Mouse (Mus musculus) erythroid progenitor cell, adult 5-6 weeks (primary cell): ENCODE data around the gene Itpr2. TPM values are rescaled to one million over a fixed set of nuclear protein-coding genes. Genes with fewer than 3 reads are reported as not detected.
A peak's percentile ranks its signal among the peaks of the same experiment; 100 is the strongest.

Experiments used
- ATAC-seq: replicated peaks from 2 replicates; pipeline ENCODE4 v1.8.0; 2016; ENCODE audit warnings: moderate number of reproducible peaks, mild to moderate bottlenecking, moderate TSS enrichment, inconsistent platforms; ENCODE audit not compliant: poor library complexity, low FRiP score, severe bottlenecking
- total RNA-seq, 2 experiments: library from RNA; stranded (forward) in 1 of 2; stranded (reverse) in 1 of 2; fragments of 150-400 nt in 1 of 2; fragments of 186-747, 209-891 nt in 1 of 2; gene quantifications; 2 replicates each; pipeline versions ENCODE4 v1.2.3 to v1.2.4; 2015 to 2017; ENCODE audit warnings: low replicate concordance in 2 of 2

Gene Itpr2
- total RNA-seq, 2 experiments from 2014 or later: 5.1 to 7.1 TPM

DNA sequence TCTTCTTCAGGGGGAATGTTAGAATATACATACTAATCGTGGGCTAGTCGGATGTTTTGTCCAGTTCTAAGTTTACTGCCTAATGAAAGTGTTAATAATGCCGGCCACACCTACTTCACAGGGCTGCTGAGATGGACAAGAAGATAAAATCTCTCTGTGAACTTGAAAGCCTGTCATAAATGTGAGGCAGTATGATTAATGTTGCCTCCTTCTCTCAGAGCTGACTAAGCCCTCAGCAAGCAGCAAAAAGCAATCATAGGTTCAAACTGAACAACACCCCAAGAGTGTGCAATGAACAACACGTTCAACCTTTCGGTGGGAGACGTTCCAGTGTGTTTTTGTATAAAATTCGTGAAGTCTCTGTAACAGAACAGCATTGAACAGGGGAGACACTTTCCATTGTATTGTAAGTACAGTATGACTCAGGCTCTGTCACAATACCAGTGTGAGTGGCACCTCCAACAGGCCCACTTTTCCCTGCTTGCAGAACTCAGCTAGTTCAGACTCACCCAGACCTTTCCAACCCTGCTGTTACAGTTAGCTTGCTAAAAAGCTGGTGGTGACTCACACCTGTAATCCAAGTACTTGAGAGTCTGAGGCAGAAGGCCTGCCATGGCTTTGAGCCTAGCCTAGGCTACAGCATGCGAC is 69.7 kb downstream of the Itpr2 start:
- ATAC-seq: no peak

DNA sequence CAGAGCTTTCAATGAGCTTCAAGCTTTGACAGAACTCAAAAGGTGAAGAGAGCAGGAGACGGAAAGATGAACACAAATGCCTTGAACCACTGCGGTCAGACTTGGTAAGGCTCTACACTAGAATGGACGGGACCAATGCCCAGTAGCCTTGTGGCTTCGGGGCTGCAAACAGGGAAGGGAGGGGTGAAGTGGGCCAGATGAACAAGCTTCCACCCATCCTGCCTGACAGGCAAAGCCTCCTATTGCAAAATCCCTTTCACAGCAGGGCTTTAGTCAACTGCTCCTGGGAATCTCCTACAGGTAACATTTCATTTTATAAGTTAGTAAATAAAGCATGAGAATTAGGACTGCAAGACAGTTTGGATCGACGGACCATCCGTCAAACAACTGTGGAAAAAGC is 70.2 kb downstream of the Itpr2 start:
- no peak for ATAC-seq

DNA sequence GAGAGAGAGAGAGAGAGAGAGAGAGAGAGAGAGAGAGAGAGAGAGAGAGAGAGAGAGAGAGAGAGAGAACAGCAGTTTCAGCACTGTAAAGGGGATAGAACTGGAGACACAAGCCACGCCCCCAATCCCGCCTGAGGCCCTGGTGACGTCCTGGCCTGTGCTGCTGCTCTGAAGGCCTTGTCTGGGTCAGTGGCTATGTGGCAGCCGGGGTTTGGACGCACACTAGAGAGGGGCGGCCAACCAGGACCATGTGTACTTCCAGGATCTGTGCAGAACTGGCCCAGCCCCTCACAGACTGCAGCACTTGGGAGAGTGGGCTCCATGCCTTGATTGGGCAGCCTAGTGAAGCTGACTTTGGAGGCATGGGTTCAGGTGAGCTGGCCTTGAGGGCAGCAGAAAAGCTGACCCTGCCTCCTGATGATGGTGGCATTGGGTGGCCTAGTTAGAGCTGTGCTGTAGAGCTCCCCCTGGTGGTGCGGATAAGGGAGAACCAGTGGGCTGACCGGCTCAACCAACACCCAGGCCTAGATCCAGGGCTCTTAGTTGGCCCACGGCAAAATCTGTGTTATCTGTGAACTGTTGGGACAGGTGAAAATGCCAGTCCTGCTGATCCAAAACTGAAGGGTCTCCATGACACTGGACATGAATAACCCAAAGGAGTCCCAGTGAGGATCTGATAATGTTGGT is 72.2 kb downstream of the Itpr2 start:
- peak; percentile 82 for ATAC-seq

DNA sequence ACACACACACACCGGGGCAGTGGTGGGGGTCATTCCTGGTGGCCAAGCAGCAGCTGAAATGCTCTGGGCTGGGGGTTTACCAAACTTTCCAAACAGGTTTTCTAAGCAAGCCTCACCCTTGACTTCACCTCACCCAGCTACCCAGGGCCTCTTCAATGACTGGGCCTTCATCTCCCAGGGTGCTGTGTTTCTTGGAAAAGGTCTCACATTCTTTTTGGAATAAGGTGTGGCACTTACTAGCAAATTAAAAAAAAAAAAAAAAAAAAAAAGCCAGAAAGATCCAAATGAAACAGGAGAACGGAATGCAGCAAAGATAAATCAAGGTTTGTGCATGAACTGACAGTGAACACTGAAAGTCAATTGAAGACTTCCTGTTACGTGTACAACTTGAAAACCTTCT is 77.2 kb downstream of the Itpr2 start:
- no peak for ATAC-seq

DNA sequence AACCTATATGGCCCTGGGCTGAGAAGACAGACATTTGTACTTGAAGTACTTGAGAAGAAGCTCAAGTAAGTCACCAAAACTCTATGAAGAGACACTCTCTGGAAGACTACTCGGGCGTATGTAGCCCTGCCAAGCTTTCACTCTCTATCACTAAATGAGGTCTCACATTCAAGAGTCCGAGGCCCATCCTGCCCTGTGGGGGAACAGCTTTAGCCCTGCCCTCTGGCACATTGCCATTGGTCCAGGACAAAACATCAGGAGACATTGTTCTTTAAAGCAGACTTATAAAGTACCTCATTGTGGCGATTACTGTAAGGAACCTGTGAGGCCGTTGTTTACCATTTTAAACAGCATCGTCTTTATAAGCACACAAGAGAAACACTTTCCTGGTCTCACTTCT is 77.7 kb downstream of the Itpr2 start:
- no peak for ATAC-seq

DNA sequence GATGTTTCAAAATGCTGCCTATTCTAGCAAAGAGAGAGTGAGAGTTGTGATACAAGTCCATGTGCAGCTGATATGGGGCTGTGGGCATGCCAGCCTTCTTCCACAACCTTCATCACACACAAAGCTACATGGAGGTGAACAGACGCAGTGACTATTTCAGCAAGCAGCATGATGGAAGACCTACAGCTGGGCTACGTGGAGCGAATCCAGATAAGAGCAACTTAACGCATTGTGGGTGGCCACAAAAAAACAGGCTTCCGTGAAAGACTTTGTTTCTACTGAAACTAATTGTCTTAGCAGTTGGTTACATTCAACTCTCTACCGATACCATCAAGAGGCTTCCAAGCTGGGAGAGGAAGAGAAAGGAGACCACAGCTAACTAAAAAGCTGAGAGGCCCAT is 81.3 kb downstream of the Itpr2 start:
- no peak for ATAC-seq

DNA sequence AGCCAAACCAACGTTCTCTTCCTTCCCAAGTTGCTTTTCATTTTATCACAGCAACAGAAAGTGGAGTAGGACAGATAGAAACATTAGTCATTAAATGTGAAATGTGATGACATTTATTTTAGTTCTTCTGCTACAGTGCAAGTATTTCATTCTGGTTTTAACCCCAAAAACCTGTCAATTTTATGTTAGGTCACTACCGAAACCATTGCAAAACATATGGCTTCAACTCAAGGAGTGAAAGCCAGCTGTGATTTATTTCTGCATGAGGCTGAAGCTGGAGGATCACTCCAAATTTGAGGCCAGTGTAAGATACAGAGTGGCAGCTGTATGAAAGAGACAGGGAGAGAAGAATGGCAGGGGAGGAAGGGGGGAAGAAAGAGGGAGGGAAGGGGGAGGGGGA is 85.6 kb downstream of the Itpr2 start:
- ATAC-seq: no peak

DNA sequence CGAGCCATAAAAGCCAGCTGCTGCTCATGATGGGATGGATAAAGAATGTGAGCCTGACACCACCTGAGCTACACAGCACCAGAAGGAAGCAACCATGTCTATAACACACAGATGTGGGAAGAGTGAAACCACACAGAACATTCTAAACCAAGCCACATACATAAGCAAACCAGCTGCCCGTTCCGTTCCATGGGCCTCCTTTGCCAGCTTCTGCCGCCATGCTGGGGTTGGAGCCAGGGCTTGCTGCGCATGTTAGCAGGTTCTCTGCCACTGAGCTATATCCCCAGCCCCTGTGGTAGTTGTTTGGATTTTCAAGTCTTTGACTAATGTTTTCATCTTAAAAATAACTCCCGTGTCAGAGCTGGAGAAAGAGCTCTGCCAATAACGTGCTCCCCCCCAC is 87.9 kb downstream of the Itpr2 start:
- no peak for ATAC-seq

DNA sequence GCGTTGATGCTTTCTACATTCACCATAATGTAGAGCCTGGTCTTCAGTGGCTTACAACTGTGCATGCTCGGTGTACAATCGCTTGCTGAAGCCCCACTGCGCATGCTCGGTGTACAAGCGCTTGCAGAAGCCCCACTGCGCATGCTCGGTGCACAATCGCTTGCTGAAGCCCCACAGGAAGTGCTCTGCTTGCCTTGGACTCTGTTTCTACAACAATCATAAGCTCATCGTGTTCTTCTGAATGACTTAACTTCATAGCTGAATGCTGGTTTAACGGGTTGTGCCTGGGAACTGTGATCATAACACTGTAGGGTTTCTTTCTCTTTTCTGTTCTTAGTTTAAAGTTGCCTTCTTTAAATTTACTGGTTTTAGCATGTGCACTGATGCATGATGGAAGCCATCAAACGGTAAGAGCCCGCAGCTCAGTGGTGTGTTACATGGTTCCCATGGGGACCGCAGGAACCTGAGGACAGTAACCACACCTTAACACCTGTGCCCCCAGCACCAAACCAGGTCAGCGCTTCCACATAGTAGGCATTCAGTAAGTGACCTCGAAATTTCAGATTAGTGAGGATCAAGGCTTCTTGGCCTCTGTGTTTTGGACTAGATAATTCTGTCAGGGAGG is 90.5 kb downstream of the Itpr2 start:
- no peak for ATAC-seq

DNA sequence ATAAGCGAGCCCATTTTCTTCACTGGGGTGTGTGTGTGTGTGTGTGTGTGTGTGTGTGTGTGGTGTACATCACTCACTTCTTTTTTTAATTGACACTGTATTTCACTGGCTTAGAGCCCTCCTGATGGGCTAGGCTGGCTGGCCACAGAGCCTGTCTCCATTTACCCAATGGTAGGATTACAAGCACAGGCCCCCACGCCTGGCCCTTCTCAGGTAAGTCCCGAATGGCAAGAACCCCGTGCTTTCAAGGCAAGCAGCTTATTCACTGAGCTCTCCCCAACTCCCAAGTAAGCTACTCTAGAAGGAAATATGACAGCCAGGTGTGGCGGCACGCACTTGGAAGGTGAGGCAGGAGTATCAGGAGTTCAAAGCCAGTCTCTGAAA is 91.6 kb downstream of the Itpr2 start:
- no peak for ATAC-seq

DNA sequence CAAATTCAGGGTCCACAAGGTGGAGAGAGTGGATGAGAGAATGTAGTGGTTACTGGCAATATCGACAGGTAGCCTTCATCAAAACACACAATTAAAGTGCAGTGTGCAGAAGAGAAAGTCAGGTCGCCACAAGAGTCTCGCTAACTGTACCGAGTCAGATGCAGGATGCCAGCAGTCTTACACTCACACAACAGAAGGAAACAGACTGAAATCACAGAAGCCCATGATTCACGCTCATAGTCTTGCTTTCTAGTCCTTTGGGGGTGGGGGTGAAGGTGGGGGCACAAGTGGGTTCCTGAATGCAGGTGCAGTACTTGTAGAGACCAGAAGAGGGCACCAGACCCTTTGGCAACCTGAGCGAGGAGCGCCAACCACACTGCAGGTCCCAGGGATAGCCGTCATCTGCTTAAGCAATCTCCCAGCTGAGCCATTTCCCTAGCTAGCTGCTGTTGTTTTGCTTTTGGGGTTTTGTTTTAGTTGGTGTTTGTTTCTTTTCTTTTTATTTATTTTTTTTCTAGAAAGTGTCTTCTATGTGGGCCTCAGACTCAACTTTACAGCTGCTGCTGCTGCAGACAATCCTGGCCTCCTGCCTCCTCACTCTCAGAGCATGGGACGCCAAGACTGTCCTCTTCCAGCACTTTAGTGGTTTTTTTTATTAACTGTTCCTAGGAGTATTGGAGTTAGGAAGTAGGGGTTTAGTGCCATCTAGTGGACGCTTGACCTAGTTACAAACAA is 92.2 kb downstream of the Itpr2 start:
- peak; percentile 82 for ATAC-seq

DNA sequence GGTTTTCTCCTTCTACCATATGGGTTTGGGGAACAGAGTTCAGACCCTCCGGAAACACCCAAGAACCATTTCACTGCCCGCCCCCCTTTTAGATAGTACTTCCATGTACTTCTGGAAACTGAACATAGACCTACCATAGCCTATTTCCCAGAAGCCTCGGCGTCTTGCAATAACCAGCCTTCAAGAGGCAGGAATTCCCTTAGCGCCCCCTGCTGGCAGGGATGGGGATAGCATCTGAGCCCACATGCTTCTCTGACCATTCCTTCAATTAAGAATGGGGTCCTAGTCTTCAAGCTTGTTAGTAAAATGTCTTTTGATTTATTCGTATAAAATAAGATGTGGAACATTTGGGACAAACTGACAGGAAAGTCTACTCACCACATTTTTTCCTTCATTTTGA is 96.6 kb downstream of the Itpr2 start:
- no peak for ATAC-seq

DNA sequence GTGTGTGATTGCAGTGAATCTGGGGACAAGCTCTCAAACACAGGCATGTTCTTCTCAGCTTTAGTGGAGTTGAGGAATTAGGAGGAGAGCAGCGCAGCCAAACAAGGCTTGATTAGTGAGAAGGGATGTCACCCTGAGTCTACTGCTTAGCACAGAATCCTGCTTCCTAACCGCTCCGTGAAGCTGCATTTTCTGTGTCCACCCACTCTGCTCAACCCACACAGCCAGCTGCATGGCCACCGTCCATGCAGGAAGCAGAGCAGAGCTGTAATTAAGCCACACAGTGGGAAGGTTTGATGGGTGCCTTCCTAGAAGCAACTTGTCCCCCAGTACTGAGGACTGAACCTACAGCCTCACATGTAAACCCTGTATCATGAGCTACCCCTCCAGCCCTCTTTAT is 97.1 kb downstream of the Itpr2 start:
- ATAC-seq: no peak

DNA sequence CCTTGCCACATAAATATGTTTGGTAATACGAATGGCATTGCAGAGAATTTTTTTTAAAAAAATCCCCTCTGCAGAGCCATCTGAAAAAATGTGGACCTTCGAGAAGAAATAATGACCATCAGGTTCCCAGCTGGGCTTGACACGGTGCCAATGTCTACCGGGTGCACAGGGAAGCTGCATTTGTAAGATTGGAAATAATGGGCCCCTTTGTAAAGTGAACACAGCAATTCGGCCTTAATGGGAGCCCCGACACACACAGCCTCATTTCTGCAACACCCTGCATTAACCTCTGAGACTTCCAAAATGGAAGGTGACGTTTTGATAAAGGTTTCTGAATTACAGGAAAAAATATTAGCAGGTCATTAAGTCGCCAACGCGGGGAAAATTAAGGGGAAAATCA is 97.9 kb downstream of the Itpr2 start:
- ATAC-seq: no peak

DNA sequence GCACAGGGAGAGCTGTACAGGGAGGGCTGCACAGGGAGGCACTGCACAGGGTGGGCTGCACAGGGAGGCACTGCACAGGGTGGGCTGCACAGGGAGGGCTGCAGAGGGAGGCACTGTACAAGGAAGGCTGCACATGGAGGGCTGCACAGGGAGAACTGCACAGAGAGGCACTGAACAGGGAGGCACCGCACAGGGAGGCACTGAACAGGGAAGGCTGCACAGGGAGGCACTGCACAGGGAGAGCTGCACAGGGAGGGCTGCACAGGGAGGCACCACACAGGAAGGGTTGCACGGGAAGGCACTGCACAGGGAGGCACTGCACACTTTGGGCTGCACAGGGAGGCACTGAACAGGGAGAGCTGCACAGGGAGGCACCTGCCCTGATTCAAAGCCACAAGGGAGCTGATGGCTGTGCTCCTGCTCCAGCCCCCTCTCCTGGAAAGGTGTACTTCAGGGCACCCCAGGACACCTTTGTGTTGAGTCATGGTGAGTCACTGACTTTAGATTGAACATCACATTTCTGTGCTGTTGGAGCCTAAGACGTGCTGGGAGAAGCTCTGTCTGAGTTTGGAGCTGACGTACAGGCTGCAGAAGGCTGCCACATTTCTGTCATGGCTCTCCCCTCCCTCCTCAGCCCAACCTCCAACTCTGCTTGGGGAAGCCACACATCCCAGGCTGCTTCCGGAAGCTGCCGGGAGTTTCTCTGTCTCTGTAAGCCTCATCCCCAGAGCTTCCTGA is 98.9 kb downstream of the Itpr2 start:
- no peak for ATAC-seq

DNA sequence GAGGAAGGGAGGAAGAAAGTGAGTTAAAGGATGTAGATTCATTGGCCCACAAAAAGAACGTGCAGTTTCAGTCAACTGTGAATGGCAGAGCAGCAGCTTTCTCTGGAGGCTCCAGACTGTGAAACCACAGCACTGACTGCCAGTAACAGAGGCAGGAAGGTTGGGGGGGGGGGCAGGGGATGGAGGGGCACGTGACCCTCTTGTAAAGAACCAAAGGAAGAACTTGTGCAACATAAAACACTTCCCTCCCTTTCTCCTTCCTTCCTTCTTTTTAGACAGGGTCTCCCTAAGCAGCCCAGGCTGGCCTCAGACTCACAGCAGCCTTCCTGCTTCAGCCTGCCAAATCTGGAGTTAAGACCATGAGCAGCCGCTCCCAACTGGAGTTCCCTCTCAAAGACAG is 104.2 kb downstream of the Itpr2 start:
- ATAC-seq: no peak

DNA sequence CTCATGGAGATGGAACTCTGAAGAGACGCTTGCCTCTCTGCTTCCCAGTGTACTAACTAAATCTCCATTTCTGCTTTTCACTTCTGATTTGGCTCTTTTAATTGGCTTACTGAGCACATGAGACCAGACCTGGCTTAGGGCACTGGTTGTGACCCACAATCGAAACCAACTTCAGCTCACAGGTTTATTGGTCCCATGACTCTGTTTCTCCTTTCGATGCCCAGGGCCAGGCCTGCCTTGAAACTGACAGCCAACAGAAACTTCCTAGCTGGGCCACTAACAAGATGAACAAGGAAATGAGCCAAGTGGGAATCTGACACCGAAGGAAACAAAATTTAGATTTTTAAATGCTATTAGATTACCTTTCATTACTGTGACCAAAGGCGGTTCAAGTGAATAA is 105.8 kb downstream of the Itpr2 start:
- no peak for ATAC-seq

DNA sequence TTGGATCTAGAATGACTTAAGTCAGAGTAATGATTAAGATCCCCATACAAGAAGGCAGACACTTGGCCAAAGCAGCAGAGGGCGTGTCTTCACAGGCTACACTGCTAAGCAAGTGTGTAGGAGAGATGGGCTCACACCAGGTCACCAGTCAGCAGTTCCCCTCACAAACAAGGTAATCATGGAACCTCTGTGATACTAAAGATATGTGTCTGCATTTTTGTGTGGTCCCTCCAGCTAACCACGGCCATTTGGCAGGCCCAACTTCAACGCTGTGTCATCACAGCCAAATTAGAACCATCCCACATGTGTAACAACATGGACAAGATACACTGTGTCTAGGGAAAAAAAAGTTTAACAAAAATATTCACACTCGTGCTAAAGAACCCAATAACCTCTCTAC is 106.4 kb downstream of the Itpr2 start:
- no peak for ATAC-seq

DNA sequence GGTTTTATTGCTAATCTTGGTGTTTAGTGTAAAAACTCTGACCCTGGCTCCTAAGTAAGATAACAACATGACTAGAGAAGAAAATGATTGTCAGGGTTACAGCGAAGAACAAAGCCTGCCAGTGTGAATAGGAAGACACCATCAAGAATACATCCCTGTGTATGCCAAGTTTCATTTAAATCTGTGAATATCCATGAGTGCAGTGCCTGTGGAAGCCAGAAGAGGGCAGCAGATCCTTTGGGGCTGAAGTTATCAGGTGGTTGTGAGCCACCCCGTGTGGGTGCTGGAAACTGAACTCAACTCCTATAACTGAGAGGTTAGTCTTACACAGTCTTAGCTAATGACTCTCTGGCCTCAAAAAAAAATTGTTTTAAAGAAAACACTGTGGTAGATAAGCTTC is 109.8 kb downstream of the Itpr2 start:
- 0 out of 2 replicates have a peak, but pooled peaks have one; percentile 57 for ATAC-seq

DNA sequence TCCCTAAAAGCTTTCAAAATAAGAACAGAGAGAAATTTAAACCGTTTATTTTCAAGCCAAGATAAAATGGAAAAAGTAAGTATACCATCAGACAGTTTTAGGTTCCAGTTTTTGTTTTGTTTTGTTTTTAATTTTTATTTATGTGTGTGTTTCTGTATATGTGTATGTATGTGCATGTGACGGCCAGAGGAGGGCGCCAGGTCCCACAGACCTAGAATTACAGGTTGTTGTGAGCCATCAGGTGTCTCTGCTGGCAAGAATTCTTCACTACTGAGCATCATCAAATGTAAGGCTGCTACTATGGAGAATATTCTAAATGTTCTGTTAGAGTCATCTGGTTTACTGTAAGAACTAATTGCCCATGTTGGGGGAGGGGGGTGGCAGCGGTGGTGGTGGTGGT is 111.9 kb downstream of the Itpr2 start:
- no peak for ATAC-seq
